Mouse (Mus musculus) left cerebral cortex, postnatal 14 days (tissue): Measurements from ENCODE around the gene Ddo. TPM values are rescaled to one million over a fixed set of nuclear protein-coding genes. Genes with fewer than 3 reads are reported as not detected.

Experiments used
- DNase-seq, 2 experiments: peaks; one replicate each; pipeline ENCODE4 v3.0.0; 2021 to 2022; ENCODE audit warnings: low spot score in 2 of 2, mixed read lengths in 1 of 2
- intact Hi-C: fragments of 180-260 bp; cut with DNase I; formaldehyde crosslinking; loops from one replicate; pipeline ENCODE4 v1.15.1; 2025
- total RNA-seq, 2 experiments: library from RNA; stranded (reverse); gene quantifications; 2 replicates each; pipeline ENCODE4 v1.2.3; 2021

Ddo gene
- total RNA-seq, 2 experiments from 2014 or later, result 5.5 to 7.2 TPM

DNA sequence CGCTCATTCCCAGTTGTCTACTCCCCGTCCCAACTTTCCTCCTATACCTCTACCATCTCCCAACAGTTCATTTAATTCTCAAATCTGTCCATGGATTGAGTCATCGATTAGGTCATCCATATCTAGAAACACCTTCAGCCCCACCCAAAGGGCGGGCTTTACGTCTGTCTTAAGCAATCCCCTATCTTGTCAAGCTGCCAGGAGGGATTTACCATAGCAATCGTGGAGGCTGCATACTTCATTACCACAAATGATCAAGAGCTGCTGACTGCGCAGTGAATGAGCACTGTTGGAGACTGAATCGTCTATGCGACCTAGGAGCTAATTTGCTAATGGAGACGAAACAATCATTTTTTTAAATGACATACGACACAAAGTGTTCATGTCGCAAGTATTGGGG lies 19.0 kb downstream of the Ddo start:
- intact Hi-C loops, result no loop called here
- DNase-seq, result no peak

DNA sequence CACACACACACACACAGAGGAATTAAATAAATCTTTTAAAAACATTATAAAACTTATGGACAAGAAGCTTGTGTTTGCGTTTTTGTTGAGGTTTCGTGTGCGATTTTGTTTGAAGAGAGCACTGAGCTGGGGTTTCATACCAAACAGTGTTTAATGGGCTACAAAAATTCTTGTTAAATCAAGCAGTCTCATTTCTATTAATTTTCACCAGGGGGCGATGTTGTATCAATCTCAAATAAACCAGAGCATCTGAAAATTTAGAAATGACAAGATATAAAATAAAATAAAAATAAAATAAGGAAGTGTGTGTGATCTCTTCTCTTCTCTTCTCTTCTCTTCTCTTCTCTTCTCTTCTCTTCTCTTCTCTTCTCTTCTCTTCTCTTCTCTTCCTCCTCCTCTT lies 19.8 kb downstream of the Ddo start:
- intact Hi-C loops, result loop anchor here (5.0 to 10.0 kb wide), 3 partner anchors 233 to 635 kb away; partner anchors contain the start of genes Cdc40 and Wasf1
- DNase-seq, result no peak

DNA sequence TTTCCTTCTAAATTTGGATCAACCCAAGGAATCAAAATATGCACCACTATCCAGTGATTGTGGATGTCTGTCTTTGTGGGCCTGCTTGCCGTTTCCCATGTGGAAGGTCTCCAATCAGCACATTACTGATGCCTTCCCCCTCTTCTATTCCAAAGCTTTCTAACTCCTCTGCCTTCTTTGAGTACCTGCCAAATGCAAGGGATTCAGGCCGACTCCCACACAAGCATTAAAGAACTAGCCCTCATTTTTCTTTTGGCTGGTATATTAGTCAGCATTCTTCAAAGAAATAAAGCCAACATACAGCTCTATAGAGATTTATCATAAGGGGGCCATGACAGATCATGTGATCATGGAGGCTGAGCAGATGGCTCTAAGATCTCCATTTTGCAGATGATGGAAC lies 21.9 kb downstream of the Ddo start:
- intact Hi-C loops, result loop anchor here (5.0 to 10.0 kb wide), 3 partner anchors 231 to 633 kb away; partner anchors contain the start of genes Cdc40 and Wasf1

DNA sequence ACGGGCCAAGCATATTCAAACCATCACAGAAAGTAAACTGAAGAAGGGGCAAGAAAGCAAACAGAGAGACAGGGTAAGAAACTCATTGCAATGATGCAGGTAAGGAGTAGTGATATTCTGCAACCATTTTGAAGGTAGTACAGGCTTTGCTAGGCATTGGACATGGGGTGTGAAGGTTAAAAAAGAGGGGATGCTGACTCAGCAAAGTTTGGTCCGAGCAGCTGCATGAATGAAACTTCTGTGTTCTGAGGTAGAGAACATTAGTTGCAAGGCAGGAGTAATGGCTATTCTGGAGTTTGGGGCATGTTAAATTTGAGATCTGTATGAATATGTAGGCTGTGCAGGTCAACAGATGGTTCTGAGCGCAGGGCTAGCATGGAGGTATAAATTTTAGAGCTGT lies 35.5 kb downstream of the Ddo start:
- intact Hi-C loops, result no loop called here

More for the DNA sequence above, 21.9 kb downstream of the Ddo start:
- no peak for DNase-seq

DNA sequence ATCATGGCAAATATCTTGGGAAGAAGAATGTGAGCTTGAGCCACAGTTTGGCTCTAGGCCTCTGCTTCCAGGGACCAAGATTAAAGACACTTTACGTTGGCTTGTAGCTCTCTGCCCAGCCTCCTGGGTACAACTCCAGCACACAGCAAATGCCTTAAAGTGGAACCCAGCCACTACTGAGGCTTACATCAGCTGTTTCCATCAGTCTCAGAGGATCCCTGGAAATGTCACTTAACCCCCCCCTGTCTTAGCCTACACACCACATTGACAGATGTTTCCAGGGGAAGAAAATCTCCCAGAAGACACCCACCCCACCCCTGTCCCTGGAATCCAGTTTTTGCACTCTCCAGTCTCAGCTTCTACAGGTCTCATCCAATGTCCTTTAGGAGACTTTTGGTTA lies 37.1 kb downstream of the Ddo start:
- DNase-seq, result no peak
- intact Hi-C loops, result no loop called here

More for the DNA sequence above, 35.5 kb downstream of the Ddo start:
- DNase-seq, result no peak

DNA sequence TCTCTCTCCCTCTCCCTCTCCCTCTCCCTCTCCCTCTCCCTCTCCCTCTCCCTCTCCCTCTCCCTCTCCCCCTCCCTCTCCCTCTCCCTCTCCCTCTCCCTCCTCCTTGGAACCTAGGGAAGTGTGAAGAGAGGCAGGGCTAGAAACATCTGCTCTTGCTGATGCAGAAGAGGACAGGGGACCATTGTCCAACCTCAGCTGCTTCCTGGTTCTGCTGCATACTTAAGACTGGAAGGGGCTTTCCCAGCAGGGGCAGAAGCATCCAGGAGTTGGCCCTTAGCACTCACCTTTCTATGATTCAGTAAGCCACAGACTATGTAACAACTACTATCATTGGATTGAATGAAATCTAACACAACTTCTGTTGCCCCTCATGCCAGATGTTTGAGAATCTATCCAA lies 38.8 kb downstream of the Ddo start:
- intact Hi-C loops, result no loop called here
- DNase-seq, result no peak

DNA sequence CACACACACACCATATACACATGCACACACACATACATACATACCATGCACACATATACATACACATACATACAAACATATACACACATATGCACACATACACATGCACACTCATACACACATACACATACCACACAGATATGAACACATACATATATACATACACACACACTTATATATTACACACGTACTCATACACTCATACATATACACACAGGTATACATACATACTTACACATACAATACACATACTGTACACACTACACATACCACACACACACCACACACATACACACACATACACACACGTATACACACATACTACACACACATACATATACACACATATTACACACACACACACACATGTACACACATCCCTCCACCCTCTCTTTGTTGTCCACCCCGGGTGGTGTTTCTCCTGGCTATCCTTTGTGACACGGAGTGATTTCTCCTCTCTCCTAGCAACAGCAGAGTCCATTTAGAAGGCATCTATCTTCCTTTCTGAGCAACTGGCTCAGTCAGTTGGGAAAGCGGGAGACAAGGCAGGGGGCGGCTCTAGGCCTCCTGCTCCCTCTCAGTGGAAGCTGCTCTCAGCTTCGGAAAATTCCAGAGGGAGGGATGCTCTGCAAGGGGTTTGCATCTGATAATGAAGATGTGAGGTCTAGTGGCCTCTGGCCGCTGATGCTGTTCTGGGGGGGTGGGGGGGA lies 42.9 kb downstream of the Ddo start:
- DNase-seq, result no peak
- intact Hi-C loops, result no loop called here

DNA sequence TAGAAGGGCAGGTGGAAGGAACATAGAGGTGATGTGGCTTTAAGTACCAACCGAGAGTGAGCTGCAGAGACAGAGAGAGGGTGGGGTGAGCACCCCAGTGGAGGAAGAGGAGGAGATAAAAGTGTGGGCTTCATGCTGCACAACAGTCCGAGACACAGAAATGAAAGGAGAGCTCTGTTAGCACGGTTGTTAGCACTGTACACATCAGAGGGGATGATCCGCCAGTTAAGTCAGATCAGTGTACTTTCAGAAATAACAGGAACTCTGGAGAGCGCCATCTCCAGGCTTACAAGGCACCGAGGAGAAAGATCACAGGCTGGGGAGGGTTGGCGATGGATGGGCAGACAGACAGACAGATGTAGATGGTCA lies 43.5 kb downstream of the Ddo start:
- DNase-seq, result no peak
- intact Hi-C loops, result no loop called here

DNA sequence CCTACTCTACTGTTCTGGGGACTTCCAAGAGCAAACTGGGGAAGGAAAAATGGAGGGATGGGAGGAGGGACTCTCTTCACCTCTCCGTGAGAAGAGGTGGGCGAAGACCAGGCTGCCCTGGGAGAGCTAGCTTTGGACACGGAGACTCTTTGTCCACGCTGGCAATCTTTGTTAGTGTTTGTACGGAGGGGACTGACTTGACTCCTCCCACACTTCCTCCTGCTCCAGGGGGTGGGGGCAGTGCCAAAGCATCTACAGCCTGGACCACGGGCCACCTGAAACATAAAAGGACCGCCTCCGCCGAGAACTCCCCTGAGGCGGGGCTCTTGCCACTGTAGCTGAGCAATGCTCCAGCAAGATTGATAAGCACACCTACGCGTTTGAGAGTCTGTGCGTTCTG lies 44.3 kb downstream of the Ddo start:
- intact Hi-C loops, result no loop called here
- DNase-seq, result no peak

DNA sequence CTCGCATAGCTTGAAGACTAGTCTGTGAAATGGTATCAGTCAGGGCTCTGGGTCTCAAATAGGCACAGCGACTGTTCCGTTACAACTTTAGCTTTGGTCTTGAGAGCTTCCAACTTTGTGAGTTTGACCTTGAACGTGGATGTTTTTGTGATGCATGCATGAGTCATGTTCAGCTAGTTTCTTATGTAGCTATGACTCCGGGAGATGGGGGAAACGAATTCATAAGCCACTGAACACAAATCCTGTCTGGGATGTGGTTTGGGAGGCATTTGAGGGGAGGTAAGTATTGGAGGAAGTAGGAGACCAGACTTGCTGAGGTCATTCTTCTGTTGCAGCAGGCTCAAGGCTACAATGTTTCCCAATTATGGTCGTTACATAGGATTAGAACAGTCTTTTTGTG lies 46.1 kb downstream of the Ddo start:
- intact Hi-C loops, result no loop called here
- no peak for DNase-seq

DNA sequence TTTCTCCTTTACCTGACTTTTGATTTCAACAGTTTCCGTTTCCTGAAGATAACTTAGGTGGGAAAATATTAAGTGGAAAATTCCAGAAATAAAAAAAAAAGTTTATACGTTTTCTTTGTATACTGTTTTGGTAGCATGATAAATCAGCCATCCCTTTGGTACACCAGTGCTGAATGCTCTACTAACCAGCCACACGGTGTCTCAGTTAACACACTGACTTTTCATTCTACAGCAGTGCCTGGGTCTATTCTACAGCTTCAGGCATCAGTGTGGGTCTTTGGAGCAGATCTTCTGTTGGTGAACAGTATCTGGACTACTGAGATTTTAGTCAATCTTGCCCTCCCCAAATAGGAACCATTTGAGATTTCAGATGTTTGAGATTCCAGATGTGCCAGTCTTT lies 48.7 kb downstream of the Ddo start:
- intact Hi-C loops, result no loop called here
- DNase-seq, result no peak

DNA sequence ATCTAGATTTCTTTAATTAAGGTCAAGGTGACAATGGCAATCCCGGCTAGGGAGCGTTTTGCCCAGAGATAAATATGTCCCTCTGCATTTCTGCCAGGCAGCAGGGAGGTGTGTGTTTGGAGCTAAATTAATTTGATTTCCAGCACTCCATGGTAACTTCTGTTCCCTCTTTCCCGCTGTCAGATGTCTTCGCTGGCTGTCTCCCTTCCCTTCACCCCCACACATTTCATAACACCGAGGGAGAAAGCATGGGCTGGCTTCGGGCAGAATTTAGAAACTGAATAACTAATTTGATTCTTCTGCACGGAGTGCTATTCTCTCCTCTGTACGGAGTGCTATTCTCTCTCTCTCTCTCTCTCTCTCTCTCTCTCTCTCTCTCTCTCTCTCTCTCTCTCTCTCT lies 52.7 kb downstream of the Ddo start:
- DNase-seq, result peak; percentile 72 to 86
- intact Hi-C loops, result loop anchor here (2.0 to 5.0 kb wide), 3 partner anchors 45 to 200 kb away; partner anchors contain the start of genes Cdc40 and Wasf1

DNA sequence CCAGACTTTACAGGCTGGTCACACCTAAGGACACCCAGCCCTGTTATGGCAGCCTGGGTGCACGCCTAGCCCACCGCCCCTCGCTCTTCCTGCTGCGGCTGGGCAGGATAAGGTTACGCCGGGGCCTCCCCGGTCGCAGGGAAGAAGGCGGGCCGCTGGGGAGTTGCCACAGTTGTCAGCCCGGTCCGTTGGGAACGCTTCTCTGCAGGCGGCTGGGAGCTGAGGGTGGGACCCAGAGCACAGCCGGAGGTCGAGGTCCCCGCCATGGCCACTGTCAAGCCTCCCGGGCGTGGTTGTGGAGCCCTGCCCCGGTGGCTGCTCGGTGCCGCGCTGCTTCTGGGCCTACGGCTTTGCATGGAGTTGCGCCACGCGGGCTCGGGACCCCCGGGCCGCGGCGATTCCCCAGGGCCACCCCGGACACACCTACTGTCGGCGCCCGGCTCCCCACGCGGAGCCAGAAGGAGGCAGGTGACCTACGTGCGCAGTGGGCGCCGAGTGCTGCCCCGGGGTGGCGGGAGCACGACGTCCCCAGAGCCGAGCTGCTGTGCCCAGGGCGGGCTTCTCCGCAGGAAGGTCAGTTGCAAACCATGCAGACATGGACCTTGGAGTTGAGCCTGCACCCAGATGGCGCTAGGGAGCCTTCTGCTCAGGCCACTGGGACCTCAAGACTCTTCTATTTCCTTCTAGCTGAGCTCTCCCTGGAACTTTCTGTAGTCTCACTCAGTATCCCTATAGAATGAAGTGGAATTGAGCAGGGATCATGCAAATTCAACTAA lies 53.5 kb downstream of the Ddo start, which contains the start of gene Mettl24:
TSS of gene Mettl24 (plus strand) at position 191 of the 776 bp plus-strand sequence.
- DNase-seq, result peak; percentile 68 to 71
- intact Hi-C loops, result loop anchor here (2.0 to 5.0 kb wide), 3 partner anchors 44 to 200 kb away; partner anchors contain the start of genes Cdc40 and Wasf1

DNA sequence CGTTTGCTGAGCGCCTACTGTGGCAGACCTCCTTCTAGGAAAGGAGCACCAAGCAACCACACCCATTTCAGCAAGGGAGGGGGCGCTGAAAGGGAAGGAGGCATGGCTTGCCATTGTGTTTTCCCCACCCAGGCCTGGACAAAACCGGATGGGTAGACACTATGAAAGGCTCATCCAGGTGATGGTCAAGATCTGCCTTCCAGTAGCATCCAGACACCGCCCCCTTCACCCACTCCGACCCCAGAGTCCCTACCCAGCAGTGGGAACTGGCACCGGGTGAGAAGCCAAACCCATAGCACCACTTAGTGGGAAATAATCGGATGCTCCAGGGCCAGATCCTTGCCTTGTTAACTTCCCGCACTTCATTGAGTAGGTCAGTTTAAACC lies 54.0 kb downstream of the Ddo start:
- intact Hi-C loops, result loop anchor here (2.0 to 5.0 kb wide), 3 partner anchors 43 to 199 kb away; partner anchors contain the start of genes Cdc40 and Wasf1

DNA sequence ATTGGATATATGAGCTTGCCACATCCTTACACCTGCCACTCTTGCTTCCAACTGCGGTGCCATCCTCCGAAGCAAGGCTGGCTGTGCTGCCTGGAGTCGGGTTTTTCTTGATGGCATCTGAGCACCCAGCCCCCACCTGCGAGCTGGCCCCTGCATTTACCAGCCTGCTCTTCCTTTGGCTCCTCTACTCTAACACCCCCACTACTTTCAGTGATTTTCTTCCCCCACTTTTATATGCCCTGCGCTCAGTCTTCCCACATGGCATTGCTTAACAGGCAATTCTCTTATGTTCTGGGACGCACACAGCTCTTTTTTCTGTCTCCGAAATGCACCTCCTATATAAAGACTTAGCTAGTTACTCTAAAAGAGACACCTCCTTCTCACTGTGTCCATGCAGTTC lies 54.5 kb downstream of the Ddo start:
- DNase-seq, result peak; percentile 42 to 76
- intact Hi-C loops, result loop anchor here (5.0 kb wide), 2 partner anchors 43 to 158 kb away; no protein-coding TSS in a partner anchor

More for the DNA sequence above, 54.0 kb downstream of the Ddo start:
- no peak for DNase-seq

DNA sequence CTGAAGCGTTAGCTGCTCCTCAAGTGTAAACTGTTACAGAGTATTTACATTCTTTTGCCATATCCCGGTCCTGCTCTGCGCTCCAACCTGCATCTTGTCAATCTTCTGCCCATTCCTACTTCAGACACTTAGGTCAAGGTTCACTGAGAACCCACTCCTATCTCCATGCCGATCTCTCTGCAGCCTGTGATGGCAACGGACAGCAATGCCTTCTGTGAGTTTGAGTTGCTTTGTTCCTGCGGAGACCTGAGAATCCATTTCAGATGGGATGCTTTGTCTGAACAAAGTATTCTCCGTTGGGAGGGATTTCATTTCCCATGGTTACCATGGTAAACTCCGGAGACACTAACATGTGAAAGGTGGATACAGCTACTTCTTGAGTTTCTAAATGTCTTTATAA lies 55.8 kb downstream of the Ddo start:
- intact Hi-C loops, result loop anchor here (5.0 kb wide), 1 partner anchor 67 kb away; no protein-coding TSS in a partner anchor
- DNase-seq, result no peak

DNA sequence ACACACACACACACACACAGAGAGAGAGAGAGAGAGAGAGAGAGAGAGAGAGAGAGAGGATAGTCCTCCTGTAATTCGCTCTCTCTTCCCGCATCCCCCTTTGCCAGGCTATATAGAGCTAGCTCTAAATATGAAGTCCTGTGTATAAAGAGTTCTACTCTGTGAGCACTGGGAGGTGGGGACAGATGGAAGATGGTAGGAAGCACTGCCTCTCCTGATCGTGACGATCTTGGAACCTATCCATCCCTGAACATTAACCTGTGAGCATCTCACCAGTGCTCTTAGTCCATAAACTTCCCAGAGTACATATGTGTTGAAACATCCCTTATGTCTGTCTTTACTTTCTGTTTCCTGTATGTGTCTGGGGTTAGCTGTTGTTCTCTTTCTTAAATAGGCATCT lies 57.2 kb downstream of the Ddo start:
- no peak for DNase-seq
- intact Hi-C loops, result loop anchor here (5.0 kb wide), 1 partner anchor 65 kb away; no protein-coding TSS in a partner anchor

DNA sequence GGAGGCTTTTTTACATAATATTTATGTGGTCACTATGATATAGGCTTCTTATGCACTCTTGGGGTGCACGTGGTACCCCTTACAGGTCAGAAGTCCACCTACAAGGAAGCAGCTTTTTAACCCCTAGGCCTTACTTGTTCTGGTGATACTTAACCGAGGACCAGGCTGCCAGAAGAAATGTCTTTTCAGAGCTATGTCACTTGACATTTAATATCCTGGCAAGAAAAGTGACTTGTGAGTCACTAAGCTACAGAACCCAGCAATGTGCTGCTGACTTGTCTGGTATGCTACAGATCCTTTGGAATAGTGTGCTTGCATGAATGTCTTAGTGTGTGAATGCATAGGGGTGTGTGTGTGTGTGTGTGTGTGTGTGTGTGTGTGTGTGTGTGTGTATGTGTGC lies 57.6 kb downstream of the Ddo start:
- DNase-seq, result peak in 1 of 2 experiments; percentile 54
- intact Hi-C loops, result loop anchor here (5.0 kb wide), 1 partner anchor 65 kb away; no protein-coding TSS in a partner anchor

DNA sequence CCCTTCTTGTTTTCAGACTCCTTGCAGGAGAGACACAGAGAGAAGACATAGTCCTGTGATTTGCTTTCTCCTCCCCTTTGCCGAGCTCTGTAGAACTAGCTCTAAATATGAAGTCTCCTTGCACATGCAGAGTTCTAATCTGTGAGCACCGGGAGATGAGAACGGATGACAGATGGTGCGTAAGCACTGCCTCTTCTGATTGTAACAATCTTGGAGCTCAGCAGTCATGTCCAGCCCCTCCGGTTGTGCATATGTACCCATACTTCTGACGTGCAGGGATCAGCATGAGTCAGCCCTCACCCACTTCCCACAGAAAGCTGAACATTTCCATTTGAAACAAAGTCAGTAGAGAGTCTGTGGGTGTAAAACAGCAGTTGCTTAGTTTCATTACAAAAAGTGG lies 58.5 kb downstream of the Ddo start:
- intact Hi-C loops, result loop anchor here (5.0 kb wide), 1 partner anchor 64 kb away; no protein-coding TSS in a partner anchor
- DNase-seq, result peak; percentile 73 to 76

DNA sequence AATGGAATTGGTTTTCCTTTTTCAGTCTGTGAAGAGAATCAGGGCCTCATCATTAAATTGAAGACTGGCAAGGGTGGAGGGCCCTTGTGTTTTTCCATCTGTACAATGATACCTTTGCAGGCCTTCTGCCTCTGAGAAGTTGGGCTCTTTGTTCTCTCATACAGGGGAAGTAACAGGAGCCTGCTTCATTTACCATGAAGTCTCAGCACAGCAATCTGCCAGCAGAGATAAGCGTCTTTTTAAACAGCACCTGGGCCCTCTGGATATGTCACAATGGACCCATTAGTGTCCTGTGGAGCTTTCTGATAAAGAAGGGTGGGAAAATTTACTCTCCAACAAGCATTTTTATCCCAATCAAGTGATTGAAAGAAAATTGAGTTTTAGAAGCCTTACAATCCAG lies 59.1 kb downstream of the Ddo start:
- intact Hi-C loops, result loop anchor here (5.0 kb wide), 1 partner anchor 63 kb away; no protein-coding TSS in a partner anchor

More for the DNA sequence above, 59.1 kb downstream of the Ddo start:
- DNase-seq, result no peak
